Mouse (Mus musculus): Measurements from ENCODE around the gene Pik3r4. TPM values are rescaled to one million over a fixed set of nuclear protein-coding genes. Genes with fewer than 3 reads are reported as not detected.

The Pik3r4 gene
- polyA plus RNA-seq, 1 experiment from 2014 or later: 26.8 TPM

DNA sequence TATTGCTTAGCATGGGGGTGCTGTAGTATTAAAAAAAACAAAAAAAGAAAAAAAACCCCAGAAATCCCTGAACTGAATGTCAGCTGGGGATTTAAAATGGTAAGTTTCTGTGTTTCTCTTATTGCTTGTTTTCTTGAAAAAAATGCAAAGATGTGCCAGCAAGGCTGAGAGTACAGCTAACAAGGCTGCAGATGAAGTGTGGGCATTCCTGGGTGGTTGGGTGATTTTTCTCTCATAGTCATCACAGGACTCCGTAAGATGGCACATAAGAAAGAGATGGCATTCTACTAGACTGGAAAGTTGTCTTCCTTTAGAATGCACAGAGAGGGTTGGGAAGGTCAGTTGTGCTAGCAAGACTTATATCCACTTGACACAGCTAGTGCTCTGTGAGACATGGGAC lies 62.2 kb downstream of the Pik3r4 start:
- H3K4me1 ChIP-seq (ENCODE audit: control insufficient read depth, insufficient read depth, low read length): no peaks in the 10 kb centered on the region
- H3K27ac ChIP-seq (ENCODE audit: low read depth, low read length): no peak overlapping the region
- ATAC-seq (ENCODE audit: low FRiP score, low TSS enrichment): no peak
- H3K9ac ChIP-seq (ENCODE audit: low read depth, low read length): no peak overlapping the region
- H3K27me3 ChIP-seq (ENCODE audit: control insufficient read depth, insufficient read depth, low read length): no peaks in the 10 kb centered on the region
- H3K4me2 ChIP-seq (replicated peaks; ENCODE audit: low read depth, low read length): no peak overlapping the region
- 100% methylated on average over 1 of the region's 1 CpGs for WGBS
- no peaks in the 10 kb centered on the region for H3K9me3 ChIP-seq (ENCODE audit: control insufficient read depth, low read length)
- no peaks in the 10 kb centered on the region for H3K36me3 ChIP-seq (ENCODE audit: control insufficient read depth, insufficient read depth, low read length)
- no peak overlapping the region for H3K4me3 ChIP-seq (ENCODE audit: low read length)

DNA sequence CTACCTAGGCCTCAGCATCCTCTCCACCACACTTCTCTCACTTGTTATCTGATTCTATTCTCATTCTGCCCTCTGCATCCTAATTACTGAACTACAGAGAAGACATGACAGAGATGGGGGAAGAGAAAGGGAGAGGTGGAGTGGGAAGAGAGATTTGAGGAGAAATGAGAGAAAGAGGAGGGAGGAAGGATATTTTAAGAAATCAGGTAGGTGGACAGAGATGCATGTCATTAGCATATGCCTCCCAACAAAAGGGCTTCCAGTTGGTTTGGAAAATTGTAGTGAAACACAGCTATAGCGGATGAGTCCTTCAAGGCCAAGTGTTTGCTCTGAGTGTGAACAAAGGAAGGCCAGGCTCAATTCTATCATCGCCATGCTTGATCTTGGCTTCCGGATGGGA lies 69.3 kb downstream of the Pik3r4 start:
- Histone ChIP-seq H3K4me1 (ENCODE audit: control insufficient read depth, insufficient read depth, low read length) (no peaks in the 10 kb centered on the region), H3K4me2 (replicated peaks; ENCODE audit: low read depth, low read length) (no peak overlapping the region), H3K9me3 (ENCODE audit: control insufficient read depth, low read length) (no peaks in the 10 kb centered on the region), H3K27me3 (ENCODE audit: control insufficient read depth, insufficient read depth, low read length) (no peaks in the 10 kb centered on the region), H3K27ac (ENCODE audit: low read depth, low read length) (no peak overlapping the region), H3K9ac (ENCODE audit: low read depth, low read length) (no peak overlapping the region), H3K36me3 (ENCODE audit: control insufficient read depth, insufficient read depth, low read length) (no peaks in the 10 kb centered on the region), H3K4me3 (ENCODE audit: low read length) (no peak overlapping the region)
- 98% methylated on average over 3 of the region's 3 CpGs for WGBS
- ATAC-seq (ENCODE audit: low FRiP score, low TSS enrichment): no peak

- Histone ChIP-seq H3K27ac (ENCODE audit: low read depth, low read length) (no peak overlapping the region), H3K36me3 (ENCODE audit: control insufficient read depth, insufficient read depth, low read length) (no peaks in the 10 kb centered on the region), H3K27me3 (ENCODE audit: control insufficient read depth, insufficient read depth, low read length) (no peaks in the 10 kb centered on the region), H3K4me1 (ENCODE audit: control insufficient read depth, insufficient read depth, low read length) (no peaks in the 10 kb centered on the region), H3K4me3 (ENCODE audit: low read length) (no peak overlapping the region), H3K9ac (ENCODE audit: low read depth, low read length) (no peak overlapping the region), H3K4me2 (replicated peaks; ENCODE audit: low read depth, low read length) (no peak overlapping the region), H3K9me3 (ENCODE audit: control insufficient read depth, low read length) (no peaks in the 10 kb centered on the region)
- ATAC-seq (ENCODE audit: low FRiP score, low TSS enrichment): no peak
- 85% methylated on average over 7 of the region's 7 CpGs for WGBS
Measured at GRCm38 (mm10) chr9:105719367-105719766, 76.6 kb downstream of the Pik3r4 start.

DNA sequence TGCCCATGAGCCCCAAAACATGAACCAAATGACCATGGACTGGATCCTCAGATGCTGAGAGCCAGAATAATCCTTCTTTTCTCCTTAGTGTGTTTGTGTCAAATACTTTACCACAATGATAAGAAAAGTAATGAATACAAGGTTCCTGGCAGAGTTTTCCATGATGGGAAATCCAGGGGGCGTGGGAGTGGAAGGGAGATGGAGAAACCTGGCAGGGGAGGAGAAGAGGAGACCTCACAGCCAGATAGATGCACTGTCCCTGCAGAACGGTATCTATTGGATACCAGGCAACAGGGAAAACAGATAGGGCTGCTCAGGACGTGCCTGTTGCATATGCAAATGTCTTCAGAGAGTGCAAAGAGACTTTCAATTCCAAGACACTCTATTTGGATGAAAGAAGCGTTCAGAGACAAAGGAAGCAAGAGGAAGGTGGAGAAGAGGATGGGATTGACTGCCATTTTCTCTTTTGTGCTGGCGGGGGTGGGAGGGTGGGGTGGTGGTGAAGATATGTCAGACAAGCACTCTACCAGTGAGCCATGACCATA lies 77.1 kb downstream of the Pik3r4 start:
- no peaks in the 10 kb centered on the region for H3K27me3 ChIP-seq (ENCODE audit: control insufficient read depth, insufficient read depth, low read length)
- H3K4me1 ChIP-seq (ENCODE audit: control insufficient read depth, insufficient read depth, low read length): no peaks in the 10 kb centered on the region
- H3K36me3 ChIP-seq (ENCODE audit: control insufficient read depth, insufficient read depth, low read length): no peaks in the 10 kb centered on the region
- H3K9ac ChIP-seq (ENCODE audit: low read depth, low read length): no peak overlapping the region
- H3K27ac ChIP-seq (ENCODE audit: low read depth, low read length): no peak overlapping the region; the same call in 1 of the 2 replicates
- H3K9me3 ChIP-seq (ENCODE audit: control insufficient read depth, low read length): no peaks in the 10 kb centered on the region
- WGBS: 61% methylated on average over 5 of the region's 5 CpGs
- no peak overlapping the region for H3K4me2 ChIP-seq (replicated peaks; ENCODE audit: low read depth, low read length)
- ATAC-seq (ENCODE audit: low FRiP score, low TSS enrichment): no peak
- no peak overlapping the region for H3K4me3 ChIP-seq (ENCODE audit: low read length)

- Histone ChIP-seq H3K4me3 (ENCODE audit: low read length) (no peak overlapping the region), H3K9me3 (ENCODE audit: control insufficient read depth, low read length) (no peaks in the 10 kb centered on the region), H3K9ac (ENCODE audit: low read depth, low read length) (no peak overlapping the region), H3K4me1 (ENCODE audit: control insufficient read depth, insufficient read depth, low read length) (no peaks in the 10 kb centered on the region), H3K36me3 (ENCODE audit: control insufficient read depth, insufficient read depth, low read length) (no peaks in the 10 kb centered on the region), H3K27me3 (ENCODE audit: control insufficient read depth, insufficient read depth, low read length) (no peaks in the 10 kb centered on the region), H3K27ac (ENCODE audit: low read depth, low read length) (no peak overlapping the region; the same call in 1 of the 2 replicates), H3K4me2 (replicated peaks; ENCODE audit: low read depth, low read length) (no peak overlapping the region)
- ATAC-seq (ENCODE audit: low FRiP score, low TSS enrichment): no peak
- 85% methylated on average over 4 of the region's 4 CpGs for WGBS
Measured at GRCm38 (mm10) chr9:105720430-105720829, 77.7 kb downstream of the Pik3r4 start.

- H3K4me1 ChIP-seq (ENCODE audit: control insufficient read depth, insufficient read depth, low read length): no peaks in the 10 kb centered on the region
- H3K27me3 ChIP-seq (ENCODE audit: control insufficient read depth, insufficient read depth, low read length): no peaks in the 10 kb centered on the region
- H3K36me3 ChIP-seq (ENCODE audit: control insufficient read depth, insufficient read depth, low read length): no peaks in the 10 kb centered on the region
- ATAC-seq (ENCODE audit: low FRiP score, low TSS enrichment): no peak
- 43% methylated on average over 7 of the region's 7 CpGs for WGBS
- no peak overlapping the region for H3K4me2 ChIP-seq (replicated peaks; ENCODE audit: low read depth, low read length)
- H3K9ac ChIP-seq (ENCODE audit: low read depth, low read length): no peak overlapping the region
- no peak overlapping the region for H3K4me3 ChIP-seq (ENCODE audit: low read length)
- no peak overlapping the region for H3K27ac ChIP-seq (ENCODE audit: low read depth, low read length)
- no peaks in the 10 kb centered on the region for H3K9me3 ChIP-seq (ENCODE audit: control insufficient read depth, low read length)
Measured at GRCm38 (mm10) chr9:105731976-105732375, 89.2 kb downstream of the Pik3r4 start.

- 63% methylated on average over 2 of the region's 2 CpGs for WGBS
- no peak overlapping the region for H3K9ac ChIP-seq (ENCODE audit: low read depth, low read length)
- H3K4me1 ChIP-seq (ENCODE audit: control insufficient read depth, insufficient read depth, low read length): no peaks in the 10 kb centered on the region
- no peaks in the 10 kb centered on the region for H3K9me3 ChIP-seq (ENCODE audit: control insufficient read depth, low read length)
- no peaks in the 10 kb centered on the region for H3K36me3 ChIP-seq (ENCODE audit: control insufficient read depth, insufficient read depth, low read length)
- no peak overlapping the region for H3K4me3 ChIP-seq (ENCODE audit: low read length)
- no peak for ATAC-seq (ENCODE audit: low FRiP score, low TSS enrichment)
- no peak overlapping the region for H3K27ac ChIP-seq (ENCODE audit: low read depth, low read length)
- no peak overlapping the region for H3K4me2 ChIP-seq (replicated peaks; ENCODE audit: low read depth, low read length)
- H3K27me3 ChIP-seq (ENCODE audit: control insufficient read depth, insufficient read depth, low read length): no peaks in the 10 kb centered on the region
Measured at GRCm38 (mm10) chr9:105734651-105735050, 91.9 kb downstream of the Pik3r4 start.

- Histone ChIP-seq H3K27me3 (ENCODE audit: control insufficient read depth, insufficient read depth, low read length) (no peaks in the 10 kb centered on the region), H3K27ac (ENCODE audit: low read depth, low read length) (no peak overlapping the region), H3K4me1 (ENCODE audit: control insufficient read depth, insufficient read depth, low read length) (no peaks in the 10 kb centered on the region), H3K4me3 (ENCODE audit: low read length) (no peak overlapping the region), H3K9ac (ENCODE audit: low read depth, low read length) (no peak overlapping the region), H3K36me3 (ENCODE audit: control insufficient read depth, insufficient read depth, low read length) (no peaks in the 10 kb centered on the region), H3K9me3 (ENCODE audit: control insufficient read depth, low read length) (no peaks in the 10 kb centered on the region), H3K4me2 (replicated peaks; ENCODE audit: low read depth, low read length) (no peak overlapping the region)
- 85% methylated on average over 5 of the region's 5 CpGs for WGBS
- no peak for ATAC-seq (ENCODE audit: low FRiP score, low TSS enrichment)
Measured at GRCm38 (mm10) chr9:105735195-105735594, 92.4 kb downstream of the Pik3r4 start.
